Mouse (Mus musculus): ENCODE measurements around the gene Ermard.
A peak's percentile ranks its signal among the peaks of the same experiment; 100 is the strongest.

Ermard gene

GRCm38 (mm10) chr17:15065391-15066024, 24.5 kb downstream of the Ermard start:
- peak; percentile 64 to 66 for DNase-seq

GRCm38 (mm10) chr17:15066066-15066465, 25.1 kb downstream of the Ermard start:
- no peak for DNase-seq

GRCm38 (mm10) chr17:15066911-15067310, 25.9 kb downstream of the Ermard start:
- peak in 1 of 2 experiments; percentile 40 for DNase-seq

- DNase-seq, result peak; percentile 32 to 61
Measured at GRCm38 (mm10) chr17:15068040-15068792, 27.2 kb downstream of the Ermard start.

GRCm38 (mm10) chr17:15069124-15069523, 28.1 kb downstream of the Ermard start:
- DNase-seq, result peak; percentile 31 to 69

GRCm38 (mm10) chr17:15072211-15072610, 31.2 kb downstream of the Ermard start:
- DNase-seq, result no peak

- peak; percentile 41 to 50 for DNase-seq
Measured at GRCm38 (mm10) chr17:15075033-15075432, 34.0 kb downstream of the Ermard start.

- no peak for DNase-seq
Measured at GRCm38 (mm10) chr17:15077536-15077935, 36.5 kb downstream of the Ermard start.

GRCm38 (mm10) chr17:15084226-15084848, 43.3 kb downstream of the Ermard start:
- DNase-seq, result no peak

GRCm38 (mm10) chr17:15085006-15085405, 44.0 kb downstream of the Ermard start:
- no peak for DNase-seq

- no peak for DNase-seq
Measured at GRCm38 (mm10) chr17:15088166-15088565, 47.2 kb downstream of the Ermard start.

- no peak for DNase-seq
Measured at GRCm38 (mm10) chr17:15088591-15089001, 47.6 kb downstream of the Ermard start.

- no peak for DNase-seq
Measured at GRCm38 (mm10) chr17:15091739-15092138, 50.7 kb downstream of the Ermard start.

GRCm38 (mm10) chr17:15093523-15093922, 52.5 kb downstream of the Ermard start:
- no peak for DNase-seq

GRCm38 (mm10) chr17:15096853-15097252, 55.8 kb downstream of the Ermard start:
- no peak for DNase-seq

GRCm38 (mm10) chr17:15098677-15099076, 57.7 kb downstream of the Ermard start:
- no peak for DNase-seq

- no peak for DNase-seq
Measured at GRCm38 (mm10) chr17:15101355-15101754, 60.3 kb downstream of the Ermard start.

GRCm38 (mm10) chr17:15107143-15107649, 66.2 kb downstream of the Ermard start:
- no peak for DNase-seq

- DNase-seq, result no peak
Measured at GRCm38 (mm10) chr17:15108473-15109441, 67.7 kb downstream of the Ermard start.

GRCm38 (mm10) chr17:15115550-15115949, 74.5 kb downstream of the Ermard start:
- no peak for DNase-seq

GRCm38 (mm10) chr17:15120096-15120495, 79.1 kb downstream of the Ermard start:
- no peak for DNase-seq

- DNase-seq, result no peak
Measured at GRCm38 (mm10) chr17:15120569-15120968, 79.6 kb downstream of the Ermard start.

Measured in kidney, postnatal 25 days (tissue).